Mouse (Mus musculus) lung, postnatal 14 days (tissue): ENCODE data around the gene Praf2.
"Not testable (repeated sequence)": the region's sequence is repeated elsewhere in the genome, so short reads cannot be mapped to it uniquely, and the experiment has no call there.

Experiments used
- DNase-seq: peaks from one replicate; pipeline ENCODE4 v3.0.0; 2021

Gene Praf2

DNA sequence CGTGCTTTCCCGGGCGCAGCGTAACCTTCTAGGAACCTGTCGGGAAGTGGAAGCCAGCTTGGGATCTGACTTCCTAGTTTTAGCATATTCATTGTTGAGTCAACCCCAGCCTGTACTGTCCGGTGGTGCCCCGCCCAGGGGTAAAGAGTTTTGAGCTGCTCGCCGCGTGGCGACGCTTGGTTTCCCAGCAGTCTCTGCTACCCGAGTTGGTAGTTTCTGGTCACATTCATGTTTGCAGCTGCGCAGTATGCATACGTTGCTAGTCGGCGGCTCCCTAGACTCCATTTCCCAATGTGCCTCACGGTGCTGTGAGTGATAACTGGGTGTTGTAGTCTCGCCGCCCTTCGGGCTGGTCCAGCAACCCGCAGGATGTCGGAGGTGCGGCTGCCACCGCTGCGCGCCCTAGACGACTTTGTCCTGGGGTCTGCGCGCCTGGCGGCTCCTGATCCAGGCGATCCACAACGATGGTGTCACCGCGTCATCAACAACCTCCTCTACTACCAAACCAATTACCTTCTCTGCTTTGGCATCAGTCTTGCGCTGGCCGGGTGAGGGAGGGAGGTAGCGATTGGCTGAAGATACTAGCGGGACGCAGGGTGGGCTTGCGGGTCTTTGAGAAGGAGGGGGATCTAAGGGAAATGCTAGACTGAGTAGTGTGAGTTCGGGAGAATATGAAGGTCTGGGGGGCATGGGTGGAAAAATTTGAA, at the start of gene Praf2:
TSS of gene Praf2 (plus strand) at position 225 of the 707 bp plus-strand sequence.
- DNase-seq, result peak; percentile 72

DNA sequence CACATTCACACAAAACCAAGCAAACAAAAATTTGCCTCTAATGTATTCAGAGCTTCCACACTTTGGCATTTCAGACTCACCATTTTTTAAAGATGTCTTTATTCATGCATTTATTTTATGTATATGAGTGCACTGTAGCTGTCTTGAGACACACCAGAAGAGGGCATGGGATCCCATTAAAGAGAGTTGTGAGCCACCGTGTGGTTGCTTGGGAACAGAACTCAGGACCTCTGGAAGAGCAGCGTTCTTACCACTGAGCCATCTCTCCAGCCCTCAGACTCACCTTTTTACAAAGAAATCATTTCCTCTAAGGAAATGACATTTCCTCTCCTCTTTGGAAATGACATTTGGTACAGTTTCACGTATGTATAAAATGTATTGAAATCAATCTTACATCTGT, 49.3 kb upstream of the Praf2 start:
- no peak for DNase-seq

DNA sequence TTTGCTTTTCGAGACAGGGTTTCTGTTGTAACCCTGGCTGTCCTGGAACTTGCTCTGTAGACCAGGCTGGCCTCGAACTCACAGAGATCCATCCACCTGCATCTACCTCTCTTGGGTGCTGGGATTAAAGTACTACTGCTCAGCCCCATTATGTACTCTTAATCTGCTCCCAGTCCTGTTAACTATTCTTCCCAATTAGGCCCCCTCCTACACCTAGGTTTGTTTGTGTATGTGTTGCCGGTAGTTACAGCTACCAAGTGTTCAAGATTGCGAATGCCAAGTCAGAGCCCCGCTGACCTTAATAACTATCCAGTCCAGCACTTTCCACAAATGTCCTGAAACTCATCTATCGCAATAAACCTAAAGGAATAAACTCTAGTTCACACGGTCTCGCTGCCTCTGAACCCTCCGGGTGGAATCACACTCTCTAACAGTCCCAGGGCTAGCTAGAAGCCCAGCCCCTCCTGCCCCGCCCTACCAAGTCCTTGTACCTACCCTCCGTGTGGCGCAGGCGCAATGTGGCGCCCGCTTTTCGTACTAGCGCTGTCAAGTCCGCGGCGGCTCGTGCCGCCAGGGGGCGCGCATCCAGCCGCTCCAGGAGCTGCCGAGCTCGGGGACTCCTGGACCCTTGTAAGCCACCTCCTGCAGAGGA, 48.7 kb upstream of the Praf2 start:
- DNase-seq, result peak; percentile 93

DNA sequence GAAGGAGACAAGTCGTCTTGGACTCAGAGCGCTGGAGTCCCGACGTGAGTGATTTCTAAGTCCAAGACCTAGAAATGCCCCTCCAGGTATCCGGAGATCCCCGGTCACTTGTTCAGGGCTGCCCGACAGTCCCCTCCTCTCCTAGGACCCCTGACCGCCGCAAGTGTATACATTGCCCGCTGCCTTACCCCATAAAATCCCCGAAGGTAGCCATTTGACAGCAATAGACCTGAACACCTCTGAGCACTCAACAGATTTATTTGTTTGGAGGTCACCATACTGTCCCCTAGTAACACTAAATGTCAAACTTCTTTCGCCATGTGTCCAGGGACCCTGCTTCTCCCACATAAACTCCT, 48.2 kb upstream of the Praf2 start:
- no peak for DNase-seq

DNA sequence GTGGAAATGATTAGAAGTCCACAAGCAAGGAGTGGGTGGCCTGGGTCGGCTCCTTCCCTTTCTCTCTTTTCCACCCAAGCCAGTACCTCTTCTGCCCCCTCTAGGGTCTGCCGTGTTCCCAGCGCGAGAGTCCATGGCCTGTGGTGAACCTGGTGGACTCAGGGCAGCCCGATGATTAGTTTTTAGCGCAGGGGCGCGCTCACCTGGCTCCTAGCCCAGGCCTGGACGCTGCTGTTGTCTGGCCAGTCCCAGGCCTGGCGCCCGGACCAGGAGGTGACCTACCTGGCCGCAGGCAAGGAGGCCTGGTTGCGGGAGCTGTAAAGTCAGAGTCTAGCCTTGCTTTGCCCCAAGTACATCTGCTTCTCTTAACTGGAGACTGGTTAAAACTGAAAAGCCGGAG, 47.4 kb upstream of the Praf2 start, which contains the start of gene Magix:
TSS of gene Magix (minus strand) at position 388 of the 400 bp plus-strand sequence.
- DNase-seq, result no peak

DNA sequence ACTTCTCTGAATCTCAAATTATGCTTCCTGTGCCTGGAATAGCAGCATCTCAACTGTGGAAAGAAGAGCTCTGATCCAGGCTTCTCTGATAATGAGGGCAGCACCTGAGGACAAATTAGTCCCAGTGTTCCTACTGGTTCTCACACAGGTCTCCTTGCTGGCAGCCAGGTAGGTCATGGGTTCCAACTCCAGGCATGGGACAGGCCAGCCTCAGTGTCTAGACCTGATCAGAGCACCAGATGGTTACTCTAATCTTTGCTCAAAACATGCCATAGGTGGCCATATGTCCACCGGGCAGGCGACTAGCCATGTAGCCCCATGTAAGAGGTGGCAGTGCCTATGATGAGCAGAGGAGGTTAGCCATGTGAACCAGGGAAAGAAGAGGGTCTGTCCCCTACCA, 39.9 kb upstream of the Praf2 start:
- no peak for DNase-seq

DNA sequence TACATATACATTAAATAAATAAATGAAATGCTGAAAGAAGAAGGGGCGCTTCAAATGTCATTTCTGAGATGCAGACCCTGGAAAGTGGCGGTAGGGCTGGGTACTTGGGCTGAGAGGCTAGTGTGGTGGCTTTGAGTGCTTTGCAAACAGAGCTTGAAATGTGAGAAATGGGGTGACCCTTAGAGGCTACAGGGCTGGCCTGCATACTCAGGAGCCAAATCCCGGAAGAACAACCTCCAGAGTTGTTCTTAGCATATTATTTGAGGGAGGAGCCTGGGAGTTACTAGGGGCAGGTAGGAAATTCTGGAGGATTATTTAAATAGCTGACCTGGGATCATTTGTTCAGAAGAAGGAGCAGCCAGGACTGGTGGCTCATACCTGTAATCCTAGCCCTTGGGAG, 37.8 kb upstream of the Praf2 start:
- no peak for DNase-seq

DNA sequence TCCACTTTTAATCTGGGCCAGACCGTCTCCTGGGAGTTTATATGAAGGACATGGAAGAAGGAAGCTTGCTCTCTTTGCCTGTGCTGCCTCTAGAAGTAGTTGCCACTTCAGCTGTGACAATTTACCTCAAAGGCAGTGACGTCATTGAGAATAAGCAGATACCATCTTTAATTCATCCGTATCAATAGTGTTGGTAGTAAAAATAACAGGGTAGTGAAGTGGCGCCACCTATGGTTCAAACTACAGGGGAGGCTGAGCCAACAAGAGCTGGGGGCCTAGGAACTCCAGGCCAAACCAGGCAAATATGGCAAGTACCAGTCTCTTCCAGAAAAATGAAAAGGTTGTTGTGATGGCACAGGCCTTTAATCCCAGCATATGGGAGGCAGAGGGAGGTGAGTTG, 35.4 kb upstream of the Praf2 start:
- peak; percentile 57 for DNase-seq

DNA sequence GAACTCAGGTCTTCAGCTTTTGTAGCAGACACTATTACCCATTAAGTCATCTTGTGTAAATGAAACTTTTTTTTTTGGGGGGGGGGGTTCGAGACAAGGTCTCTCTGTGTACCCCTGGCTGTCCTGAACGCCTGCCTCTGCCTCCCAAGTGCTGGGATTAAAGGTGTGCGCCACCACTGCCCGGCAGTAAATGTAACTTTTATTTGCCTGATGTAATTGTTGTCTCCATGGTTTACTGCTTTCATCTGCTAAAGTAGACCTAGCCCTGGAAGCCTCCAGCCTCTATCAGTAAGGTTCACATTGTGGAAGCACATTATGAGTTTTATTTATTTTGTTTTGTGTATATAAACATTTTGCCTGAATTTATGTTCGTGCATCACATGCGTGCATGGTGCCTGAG, 31.7 kb upstream of the Praf2 start:
- no peak for DNase-seq

DNA sequence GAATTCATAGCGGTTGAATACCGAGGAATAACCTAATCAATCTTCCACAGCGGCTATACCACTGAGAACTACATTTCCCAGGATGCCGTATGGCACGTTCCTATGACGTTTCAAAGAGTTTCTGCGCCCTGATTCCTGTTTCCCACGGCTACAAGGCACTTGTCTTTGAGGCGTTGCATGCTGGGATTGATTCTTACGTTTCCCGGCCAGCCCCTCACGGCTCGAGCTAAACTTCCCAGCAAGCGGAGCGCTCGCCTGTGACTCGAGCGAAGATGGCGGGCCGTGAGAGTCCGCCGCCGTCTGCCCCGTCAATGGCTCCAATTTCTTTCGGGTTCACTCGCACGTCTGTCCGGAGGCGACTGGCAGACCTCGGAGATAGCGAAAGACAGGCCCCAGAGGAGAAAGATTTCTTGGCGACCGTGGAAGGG, 31.3 kb upstream of the Praf2 start, which contains the start of gene Gpkow:
TSS of gene Gpkow (plus strand) at position 178 of the 428 bp plus-strand sequence.
- DNase-seq, result peak; percentile 77

DNA sequence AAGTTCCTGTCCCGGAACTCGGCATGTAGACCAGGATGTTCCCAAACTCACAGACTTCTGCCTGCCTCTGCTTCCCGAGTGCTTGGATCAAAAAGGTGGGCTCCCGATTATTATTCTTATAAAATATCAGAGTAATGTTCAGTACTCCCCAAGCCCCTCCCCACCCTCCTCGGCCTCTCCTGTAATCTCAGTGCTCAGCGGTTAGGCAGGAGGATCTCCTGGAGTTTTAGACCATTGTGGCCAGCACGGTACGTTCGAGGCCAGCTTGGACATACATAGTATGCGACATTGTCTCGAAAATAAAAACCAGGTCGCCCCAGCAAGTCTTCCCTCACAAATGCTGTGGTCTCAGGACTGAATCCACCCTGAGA, 14.5 kb upstream of the Praf2 start:
- DNase-seq, result not testable (repeated sequence)

DNA sequence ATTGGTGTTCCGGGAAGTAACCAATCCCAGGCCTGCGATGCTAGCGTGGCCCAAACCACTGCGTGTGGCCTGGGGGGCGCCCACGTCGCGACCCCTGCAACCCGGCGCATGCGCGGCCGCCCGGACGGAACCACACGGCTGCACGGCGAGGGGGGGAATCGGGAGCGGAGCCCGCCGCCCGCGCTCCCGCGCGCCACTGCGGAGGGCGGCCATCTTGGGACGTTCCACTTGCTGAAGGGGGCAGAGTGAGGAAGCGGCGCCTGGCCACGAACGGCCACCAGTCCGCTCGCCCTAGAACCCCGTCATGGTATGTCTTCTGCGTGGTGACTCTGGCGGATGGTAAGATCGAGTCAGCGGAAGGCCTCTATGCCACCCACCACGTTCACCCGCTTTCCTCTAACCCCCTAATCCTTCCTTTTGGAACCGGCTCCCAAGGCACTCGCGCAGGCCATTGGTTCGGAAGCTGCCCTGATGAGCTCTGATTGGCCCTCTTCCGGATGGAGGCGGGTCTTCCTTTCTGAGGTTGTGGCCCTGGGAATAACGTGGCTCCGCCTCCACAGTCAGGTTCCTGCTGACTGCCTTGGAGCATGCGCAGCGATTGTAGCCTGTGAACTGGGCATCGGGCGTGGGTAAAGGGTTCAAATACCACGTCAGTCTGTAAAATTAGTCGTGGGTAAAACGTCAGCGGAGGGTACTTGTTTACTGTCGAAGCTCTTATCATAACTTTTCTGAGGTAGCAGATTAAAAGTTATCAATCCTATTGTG, 13.9 kb upstream of the Praf2 start, which contains the start of gene Wdr45:
TSS of gene Wdr45 (plus strand) at position 199 of the 765 bp plus-strand sequence.
- DNase-seq, result peak; percentile 92

DNA sequence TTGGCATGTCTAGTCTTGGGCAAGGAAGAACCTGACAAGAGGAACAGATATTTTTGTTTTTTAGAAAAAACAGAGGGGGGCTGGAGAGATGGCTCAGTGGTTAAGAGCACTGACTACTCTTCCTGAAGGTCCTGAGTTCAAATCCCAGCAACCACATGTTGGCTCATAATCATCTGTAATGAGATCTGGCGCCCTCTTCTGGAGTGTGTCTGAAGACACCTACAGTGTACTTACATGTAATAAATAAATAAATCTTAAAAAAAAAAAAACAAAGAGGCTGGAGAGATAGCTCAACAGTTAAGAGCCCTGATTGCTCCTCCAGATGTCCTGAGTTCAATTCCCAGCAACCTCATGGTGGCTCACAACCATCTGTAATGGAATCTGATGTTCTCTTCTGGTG, 12.2 kb upstream of the Praf2 start:
- not testable (repeated sequence) for DNase-seq

DNA sequence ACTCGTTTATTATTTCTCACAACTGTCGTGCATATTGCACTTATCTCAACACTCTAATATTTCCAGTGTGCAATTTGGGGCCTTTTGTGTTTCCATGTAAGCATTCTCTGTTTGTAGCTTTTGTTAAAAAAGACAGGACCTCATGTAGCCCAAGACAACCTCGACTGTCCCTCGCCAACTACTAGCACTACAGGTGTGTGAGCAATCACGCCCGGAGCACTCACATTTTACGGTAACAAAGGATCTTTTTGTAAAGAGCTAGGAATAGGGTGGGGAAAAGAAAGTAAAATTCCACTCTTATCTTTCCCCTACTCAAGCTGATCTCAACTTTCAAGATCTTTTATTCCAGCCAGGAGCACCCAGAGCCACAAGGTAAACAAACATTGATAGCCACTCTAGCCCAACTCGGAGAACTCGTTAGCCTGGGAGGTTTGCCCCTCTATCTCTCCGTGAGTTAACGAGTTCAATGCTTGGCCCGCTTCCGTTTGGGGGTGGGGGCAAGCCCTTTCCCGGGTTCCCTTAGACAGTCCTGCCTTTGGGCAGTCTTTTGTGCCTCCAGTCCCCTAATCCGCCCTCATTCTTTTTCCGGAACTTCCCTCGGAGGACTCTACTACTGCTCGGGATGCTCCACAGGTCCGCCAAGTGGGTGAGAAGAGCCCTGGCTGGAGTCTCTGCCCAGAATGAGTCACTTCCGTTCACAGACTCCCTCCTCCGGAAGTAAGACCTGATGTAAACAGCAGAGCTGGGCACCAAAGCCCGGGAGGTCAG, 6.5 kb upstream of the Praf2 start, which contains the start of gene Gm45208:
TSS of gene Gm45208 (plus strand) at position 732 of the 768 bp plus-strand sequence.
- DNase-seq, result peak; percentile 70

DNA sequence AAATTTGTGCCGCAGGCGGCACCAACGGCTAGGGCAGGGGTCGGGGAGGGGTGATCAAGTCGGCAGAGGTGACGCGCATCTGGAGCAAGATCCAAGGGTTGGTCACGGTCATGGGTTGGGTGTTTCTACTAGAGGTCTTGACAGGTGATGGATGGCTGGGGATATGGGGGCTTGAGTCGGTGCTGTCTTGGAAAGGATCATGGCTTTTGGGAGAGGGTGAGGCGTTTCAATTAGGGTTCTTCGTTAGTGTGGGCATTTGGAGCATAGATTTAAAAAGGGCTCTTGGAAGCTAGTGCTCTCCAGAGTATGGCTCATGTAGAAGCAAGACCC, 6.0 kb upstream of the Praf2 start:
- DNase-seq, result no peak

DNA sequence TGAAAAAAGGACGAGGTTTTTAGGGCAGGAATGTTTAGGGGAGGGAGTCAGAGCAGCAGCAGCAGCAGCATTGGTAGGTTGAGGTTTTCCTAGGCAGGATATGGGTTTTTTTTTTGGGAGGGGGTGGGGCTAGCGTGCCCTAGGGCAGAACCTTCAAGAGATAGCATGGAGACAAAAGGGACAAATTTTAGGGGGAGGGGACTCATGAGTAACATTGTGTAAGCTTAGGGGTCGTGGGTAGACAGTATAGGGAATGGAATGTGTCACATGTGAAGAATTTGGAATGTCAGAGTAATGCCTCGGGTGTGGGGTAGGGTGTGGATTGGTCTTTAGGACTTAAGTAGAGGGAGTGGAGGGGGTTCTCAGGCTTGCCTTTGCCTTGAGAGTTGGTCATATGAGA, 5.5 kb upstream of the Praf2 start:
- no peak for DNase-seq

DNA sequence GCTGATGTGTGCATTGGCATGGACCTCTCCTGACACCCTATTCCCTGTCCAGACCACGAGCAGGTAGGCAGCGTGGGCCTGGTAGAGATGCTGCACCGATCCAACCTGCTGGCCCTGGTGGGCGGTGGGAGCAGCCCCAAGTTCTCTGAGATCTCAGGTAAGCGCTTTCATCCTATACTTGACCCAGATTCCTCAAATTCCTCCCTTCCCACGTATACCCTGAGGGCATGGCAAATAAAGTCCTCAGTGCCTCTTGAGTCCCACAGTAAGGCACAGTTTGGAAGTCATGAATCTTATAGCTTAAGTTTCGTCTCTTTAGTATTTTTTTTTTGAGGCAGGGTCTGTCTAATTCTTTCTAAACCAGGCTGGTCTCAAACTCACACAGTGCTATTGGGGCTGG, 4.1 kb upstream of the Praf2 start:
- no peak for DNase-seq

DNA sequence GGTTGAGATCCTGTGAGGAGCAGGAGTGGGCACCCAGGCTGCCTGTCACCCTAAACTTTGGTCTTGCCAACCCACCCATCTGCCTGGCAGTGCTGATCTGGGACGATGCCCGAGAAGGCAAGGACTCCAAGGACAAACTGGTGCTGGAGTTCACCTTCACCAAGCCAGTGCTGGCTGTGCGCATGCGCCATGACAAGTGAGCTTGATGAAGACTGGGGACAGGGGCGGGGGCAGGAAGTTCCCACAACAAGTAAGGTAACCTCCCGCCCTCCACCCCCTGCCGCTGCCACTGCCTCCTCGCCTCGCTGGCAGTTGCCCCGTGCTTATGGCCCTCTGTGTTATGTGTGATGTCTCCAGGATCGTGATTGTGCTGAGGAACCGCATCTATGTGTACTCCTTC, 2.4 kb upstream of the Praf2 start:
- DNase-seq, result no peak

DNA sequence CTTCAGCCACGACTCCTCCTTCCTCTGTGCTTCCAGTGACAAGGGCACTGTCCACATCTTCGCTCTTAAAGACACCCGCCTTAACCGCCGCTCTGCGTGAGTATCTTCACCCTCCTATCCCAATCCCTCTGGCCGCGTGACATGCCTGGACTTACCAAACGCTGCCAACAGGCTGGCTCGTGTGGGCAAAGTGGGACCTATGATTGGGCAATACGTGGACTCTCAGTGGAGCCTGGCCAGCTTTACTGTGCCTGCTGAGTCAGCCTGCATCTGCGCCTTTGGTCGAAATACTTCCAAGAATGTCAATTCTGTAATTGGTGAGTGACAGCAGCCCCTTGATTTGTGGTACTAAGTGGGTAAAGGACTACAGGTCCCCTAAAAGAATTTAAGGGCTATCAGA, 1.1 kb upstream of the Praf2 start:
- no peak for DNase-seq

DNA sequence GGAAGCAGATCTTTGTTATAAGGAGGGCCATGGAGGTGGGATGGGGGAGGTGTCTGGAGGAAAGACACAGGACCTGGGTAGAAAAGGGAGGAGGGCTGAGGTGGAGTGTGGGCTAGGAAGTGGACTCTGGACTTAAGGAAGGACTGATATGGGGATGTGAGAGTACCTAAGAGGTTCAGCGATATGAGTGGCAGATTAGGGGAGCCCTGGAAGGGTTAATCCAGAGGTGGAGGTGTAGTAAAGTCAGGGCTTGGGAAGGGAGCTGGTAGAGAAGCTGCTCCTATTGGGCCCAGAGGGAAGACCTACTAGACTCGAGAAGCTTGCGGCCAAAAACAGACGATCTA, 655 bp downstream of the Praf2 start:
- DNase-seq, result no peak

DNA sequence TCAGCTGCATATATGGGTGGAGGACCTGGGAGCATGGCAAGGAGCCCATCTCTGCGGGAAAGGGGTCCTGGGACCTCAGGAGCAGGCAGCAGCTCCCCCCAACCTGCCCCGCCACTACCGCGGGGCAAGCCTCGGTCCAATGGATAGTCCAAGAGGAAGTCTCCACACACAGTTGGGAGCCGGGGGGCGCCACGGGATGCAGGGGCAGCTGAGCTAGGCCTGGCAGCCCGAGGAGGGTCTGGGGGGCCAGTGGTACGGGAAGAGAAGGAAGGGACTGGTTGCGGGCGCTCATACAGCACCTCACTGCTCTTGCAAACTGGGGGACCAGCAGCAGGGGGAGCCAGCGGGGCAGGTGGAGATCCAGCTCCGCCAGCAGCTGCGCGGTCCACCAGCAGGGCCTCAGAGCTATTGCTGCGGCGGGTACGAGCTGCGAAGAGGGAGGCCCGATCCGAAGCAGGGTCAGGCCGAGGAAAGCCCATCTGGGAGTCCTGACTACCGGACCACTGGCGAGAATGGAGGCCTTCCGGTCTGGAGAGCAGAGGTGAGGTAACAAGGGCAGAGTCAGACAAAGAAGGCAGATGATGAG, 5.4 kb downstream of the Praf2 start:
- DNase-seq, result peak; percentile 80

DNA sequence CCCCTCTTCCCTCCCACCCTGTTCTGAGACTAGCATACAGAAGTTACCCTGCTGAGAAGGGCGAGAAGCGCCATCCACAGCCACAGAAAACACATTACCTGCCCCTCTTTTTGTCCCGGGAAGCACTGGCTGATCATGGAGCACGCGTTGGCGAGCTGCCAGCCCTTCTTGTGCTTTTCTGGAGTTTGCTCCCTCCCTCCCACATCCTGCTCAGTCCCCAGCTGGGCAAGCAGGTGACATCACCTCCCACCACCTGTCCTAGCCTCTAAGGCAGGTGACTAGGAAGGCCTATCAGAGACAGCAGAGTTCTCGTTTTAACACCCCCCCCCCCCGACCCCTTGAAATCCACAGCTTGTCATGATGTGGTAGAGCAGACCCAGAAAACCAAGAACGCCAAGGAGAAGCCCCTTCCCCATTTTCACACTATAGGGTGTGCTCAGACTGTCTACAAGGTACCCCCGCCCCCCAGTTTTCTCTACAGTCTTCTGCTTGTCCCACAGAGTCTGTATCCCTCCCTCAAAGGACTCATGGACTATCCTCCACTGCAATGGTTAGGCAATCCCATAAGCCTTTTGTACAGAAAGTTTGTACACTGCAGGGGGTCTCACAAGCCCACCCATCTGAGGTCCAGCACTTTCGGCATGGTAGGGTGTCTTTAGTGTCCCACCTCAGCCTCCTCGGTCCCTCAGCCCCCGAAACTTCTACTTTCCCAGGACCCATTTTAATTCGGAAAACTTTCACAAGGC, 11.3 kb downstream of the Praf2 start:
- DNase-seq, result peak; percentile 51
